ENCODE assay signal across 12 mouse cellular contexts in the genomic region with DNA sequence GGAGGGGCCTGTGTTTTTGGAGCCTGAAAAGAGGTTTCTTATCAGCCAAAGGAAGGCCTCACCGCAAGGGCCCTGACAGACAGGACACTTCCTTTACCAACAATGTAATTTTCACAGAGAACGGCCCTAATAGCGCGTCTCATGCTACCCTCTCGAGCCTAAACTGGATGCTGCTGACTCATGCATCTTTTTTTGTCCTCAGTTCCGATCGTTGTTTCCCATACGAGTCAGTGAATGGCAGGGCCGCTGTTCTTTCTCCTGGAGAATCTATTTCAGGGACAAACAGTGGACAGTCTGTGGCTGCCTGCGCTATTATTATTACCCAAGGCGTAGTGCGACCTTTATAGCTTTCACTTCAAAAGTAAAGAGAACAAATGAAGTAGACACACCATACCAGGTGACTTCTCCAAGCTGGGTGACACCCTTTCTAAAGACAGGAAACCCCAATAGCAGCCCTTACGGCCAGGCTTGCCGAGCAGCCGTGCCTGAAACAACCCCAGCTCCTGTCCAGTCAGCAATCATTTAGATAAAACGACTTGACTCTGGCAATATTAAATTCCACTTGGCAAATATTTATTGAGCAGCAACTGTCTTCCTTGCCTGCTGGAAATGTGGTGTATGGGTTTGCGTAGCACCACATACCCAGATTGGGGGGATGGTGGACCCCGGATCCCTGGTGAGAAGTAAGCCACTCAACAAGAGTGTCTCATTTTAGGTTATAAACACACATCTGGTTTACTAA. TPM values are rescaled to one million over a fixed set of nuclear protein-coding genes. Genes with fewer than 3 reads are reported as not detected.
A peak's percentile ranks its signal among the peaks of the same experiment; 100 is the strongest.
DNase-seq lines count a peak whose midpoint lies in the region; ATAC-seq and TF ChIP-seq lines count a peak whose summit lies in the region.
"Had no signal": no experiment of that assay in that cellular context is flagged by ENCODE, and none has a peak within 500 bp of the region (broad histone marks: within the 10 kb centered on the region; RNA-seq: fewer than 3 reads in every experiment).

No protein-coding gene starts in this region.

- peak overlapping the region; percentile 26; the same call in 1 of the 2 replicates for H3K27ac ChIP-seq in lung, embryonic 14.5 days (ENCODE audit: low read depth)
- peak overlapping the region; percentile 81 for H3K27ac ChIP-seq in limb, embryonic 12.5 days
- H3K27ac ChIP-seq in hindbrain, embryonic 16.5 days (ENCODE audit: low read depth, low read length) = no peak overlapping the region
- H3K27ac ChIP-seq: embryonic facial prominence, embryonic 12.5 days; hindbrain, embryonic 14.5 days had no signal

- no peaks in the 10 kb centered on the region for H3K36me3 ChIP-seq in lung, embryonic 14.5 days (ENCODE audit: insufficient read depth)
- H3K36me3 ChIP-seq in limb, embryonic 12.5 days = no peaks in the 10 kb centered on the region
- H3K36me3 ChIP-seq in hindbrain, embryonic 16.5 days (ENCODE audit: control insufficient read depth, insufficient read depth, low read length) = no peaks in the 10 kb centered on the region
- H3K36me3 ChIP-seq: embryonic facial prominence, embryonic 12.5 days had no signal

- H3K9me3 ChIP-seq in lung, embryonic 14.5 days (ENCODE audit: low read depth, low read length) = no peaks in the 10 kb centered on the region
- H3K9me3 ChIP-seq in limb, embryonic 12.5 days = no peaks in the 10 kb centered on the region
- H3K9me3 ChIP-seq in hindbrain, embryonic 16.5 days (ENCODE audit: control insufficient read depth, low read length) = no peaks in the 10 kb centered on the region
- H3K9me3 ChIP-seq: embryonic facial prominence, embryonic 12.5 days had no signal

- peak overlapping the region; percentile 20 for H3K4me2 ChIP-seq in lung, embryonic 14.5 days
- peak overlapping the region; percentile 11 for H3K4me2 ChIP-seq in limb, embryonic 12.5 days
- no peak overlapping the region for H3K4me2 ChIP-seq in hindbrain, embryonic 16.5 days (ENCODE audit: low read length)
- H3K4me2 ChIP-seq: embryonic facial prominence, embryonic 12.5 days; hindbrain, embryonic 14.5 days had no signal

- ATAC-seq in lung, embryonic 14.5 days (ENCODE audit: insufficient read depth) = no peak
- peak; percentile 92 for ATAC-seq in limb, embryonic 12.5 days (ENCODE audit: insufficient number of reproducible peaks, insufficient read depth, low FRiP score, low TSS enrichment, low read depth)
- peak; percentile 74 for ATAC-seq in megakaryocyte-erythroid progenitor cell, adult 5-6 weeks (replicated peaks; ENCODE audit: low FRiP score, low TSS enrichment, poor library complexity, severe bottlenecking)
- ATAC-seq in hindbrain, embryonic 16.5 days = no peak
- ATAC-seq: CD4-positive, CD25-positive, alpha-beta regulatory T cell, adult 4 months had no signal

- TF ChIP-seq CTCF in lung, embryonic 14.5 days (IDR thresholded peaks at IDR 0.05; ENCODE audit: low read depth) = no peak

- no peak overlapping the region for H3K9ac ChIP-seq in lung, embryonic 14.5 days
- no peak overlapping the region for H3K9ac ChIP-seq in limb, embryonic 12.5 days (replicated peaks)
- H3K9ac ChIP-seq in hindbrain, embryonic 16.5 days (ENCODE audit: low read depth, low read length) = no peak overlapping the region
- H3K9ac ChIP-seq: embryonic facial prominence, embryonic 12.5 days; hindbrain, embryonic 14.5 days had no signal

- H3K4me1 ChIP-seq in lung, embryonic 14.5 days (ENCODE audit: insufficient read depth) = no peaks in the 10 kb centered on the region
- H3K4me1 ChIP-seq in limb, embryonic 12.5 days (replicated peaks) = peaks cover 45% of the 10 kb centered on the region
- no peaks in the 10 kb centered on the region for H3K4me1 ChIP-seq in hindbrain, embryonic 16.5 days (ENCODE audit: control insufficient read depth, insufficient read depth, low read depth, low read length)
- H3K4me1 ChIP-seq: embryonic facial prominence, embryonic 12.5 days had no signal

- no peaks in the 10 kb centered on the region for H3K27me3 ChIP-seq in lung, embryonic 14.5 days (ENCODE audit: insufficient read depth, low read length)
- no peaks in the 10 kb centered on the region for H3K27me3 ChIP-seq in limb, embryonic 12.5 days
- no peaks in the 10 kb centered on the region for H3K27me3 ChIP-seq in hindbrain, embryonic 16.5 days (replicated peaks; ENCODE audit: control insufficient read depth, insufficient read depth, low read length)
- H3K27me3 ChIP-seq: embryonic facial prominence, embryonic 12.5 days had no signal

- DNase-seq in lung, embryonic 14.5 days = no peak
- no peak for DNase-seq in lung, postnatal 4 days
- DNase-seq in heart, adult 8-10 months (ENCODE audit: low spot score) = peak; percentile 24
- DNase-seq in adrenal gland, postnatal 4 days (ENCODE audit: low spot score in 2 of 2) = no peak
- no peak for DNase-seq in spleen, postnatal 14 days (ENCODE audit: low spot score in 2 of 2)
- DNase-seq: right cerebral cortex, postnatal 4 days had no signal

- no peak overlapping the region for H3K4me3 ChIP-seq in lung, embryonic 14.5 days (ENCODE audit: low read depth, low read length)
- H3K4me3 ChIP-seq in limb, embryonic 12.5 days (replicated peaks) = no peak overlapping the region
- no peak overlapping the region for H3K4me3 ChIP-seq in hindbrain, embryonic 16.5 days (ENCODE audit: low read length)
- H3K4me3 ChIP-seq: embryonic facial prominence, embryonic 12.5 days had no signal

- 52% methylated on average over 18 of the region's 18 CpGs for WGBS in lung, embryonic 14.5 days
- 41% methylated on average over 18 of the region's 18 CpGs for WGBS in limb, embryonic 12.5 days
- WGBS in hindbrain, embryonic 16.5 days = 72% methylated on average over 18 of the region's 18 CpGs

RNA-seq across cellular contexts. Expression of gene Homer2, which starts 18.8 kb away (rescaled TPM):
- polyA plus RNA-seq in lung, embryonic 14.5 days (2014; fragmentation: Nextera tagmentation; extraction: Ambion mirVana) = 38.2 and 40.5 TPM in 2 replicates
- 100 to 1,000 TPM in 2 of 4 experiments, 10 to 100 TPM in 2; 87.9 to 110 (median 104) TPM for total RNA-seq in heart, adult 8-10 months (2022)
- 42.5 and 46.7 TPM in 2 replicates for polyA plus RNA-seq in limb, embryonic 12.5 days (2016; fragmentation: Nextera tagmentation; extraction: Ambion mirVana)
- 0.33 and 3.3 TPM in 2 replicates for total RNA-seq in megakaryocyte-erythroid progenitor cell, adult 5-6 weeks (2014; fragmentation: Nextera tagmentation)
- 1.4 and 3.4 TPM in 2 replicates for total RNA-seq in megakaryocyte-erythroid progenitor cell, adult 5-6 weeks (2017)
- 1 to 10 TPM; 5.0 to 9.1 TPM for total RNA-seq in adrenal gland, postnatal 4 days (2021)
- 23.5 and 26.3 TPM in 2 replicates for polyA plus RNA-seq in hindbrain, embryonic 16.5 days (2015; fragmentation: Nextera tagmentation; extraction: Ambion mirVana)

RNA-seq across cellular contexts. Expression of gene Ramac, which starts 36.6 kb away (rescaled TPM):
- 121 and 124 TPM in 2 replicates for polyA plus RNA-seq in lung, embryonic 14.5 days (2014; fragmentation: Nextera tagmentation; extraction: Ambion mirVana)
- total RNA-seq in heart, adult 8-10 months (2022) = 10 to 100 TPM; 24.8 to 28.8 (median 25.8) TPM
- polyA plus RNA-seq in limb, embryonic 12.5 days (2016; fragmentation: Nextera tagmentation; extraction: Ambion mirVana) = 113 and 114 TPM in 2 replicates
- total RNA-seq in megakaryocyte-erythroid progenitor cell, adult 5-6 weeks (2014; fragmentation: Nextera tagmentation) = 52.4 and 55.1 TPM in 2 replicates
- total RNA-seq in megakaryocyte-erythroid progenitor cell, adult 5-6 weeks (2017) = 73.6 and 96.6 TPM in 2 replicates
- total RNA-seq in adrenal gland, postnatal 4 days (2021) = 10 to 100 TPM; 53.7 to 54.1 TPM
- polyA plus RNA-seq in hindbrain, embryonic 16.5 days (2015; fragmentation: Nextera tagmentation; extraction: Ambion mirVana) = 135 and 145 TPM in 2 replicates

Comparison
In these comparisons a context has a peak if more than half of its experiments do, and no peak if none do; other contexts are left out.
1. ATAC-seq: peak in limb, embryonic 12.5 days (single experiment) and megakaryocyte-erythroid progenitor cell, adult 5-6 weeks (single experiment); none in lung, embryonic 14.5 days (single experiment) and hindbrain, embryonic 16.5 days (single experiment).
2. RNA of gene Homer2, which starts 18.8 kb away (total RNA-seq): 87.9 to 110 TPM in heart, adult 8-10 months; 5.0 to 9.1 TPM in adrenal gland, postnatal 4 days and 0.33 to 3.4 TPM in megakaryocyte-erythroid progenitor cell, adult 5-6 weeks; every median in the first group is over 4 times any median in the second.